Mouse (Mus musculus): Measurements from ENCODE around the gene Ccl24. TPM values are rescaled to one million over a fixed set of nuclear protein-coding genes. Genes with fewer than 3 reads are reported as not detected.

Gene Ccl24
- polyA plus RNA-seq, 1 experiment from 2014 or later, result 8.6 TPM

DNA sequence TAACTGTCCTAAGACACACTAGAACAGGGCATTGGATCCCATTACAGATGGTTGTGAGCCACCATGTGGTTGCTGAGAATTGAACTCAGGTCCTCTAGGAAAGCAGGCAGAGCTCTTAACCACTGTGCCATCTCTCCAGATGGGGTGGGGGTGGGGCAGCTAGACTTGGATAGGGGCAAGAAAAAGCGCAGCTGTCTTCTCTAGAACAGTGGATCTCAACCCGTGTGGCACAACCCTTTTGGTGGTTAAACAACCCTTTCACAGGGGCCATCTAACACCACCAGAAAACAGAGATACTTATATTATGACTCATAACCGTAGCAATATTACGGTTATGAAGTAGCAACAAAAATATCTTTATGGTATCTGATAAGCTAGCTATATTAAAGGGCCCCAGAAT lies 14.9 kb upstream of the Ccl24 start:
- WGBS, result 80% methylated on average over 4 of the region's 4 CpGs
- H3K27ac ChIP-seq (ENCODE audit: low read length), result no peak overlapping the region
- H3K9ac ChIP-seq (ENCODE audit: low read length), result no peak overlapping the region
- H3K36me3 ChIP-seq (ENCODE audit: control insufficient read depth, insufficient read depth, low read length), result no peaks in the 10 kb centered on the region
- no peak for ATAC-seq (ENCODE audit: insufficient read depth, low FRiP score)
- no peaks in the 10 kb centered on the region for H3K27me3 ChIP-seq (ENCODE audit: control insufficient read depth, insufficient read depth, low read length)
- no peaks in the 10 kb centered on the region; the same call in 1 of the 2 replicates for H3K9me3 ChIP-seq (replicated peaks; ENCODE audit: control insufficient read depth, low read length)
- H3K4me2 ChIP-seq (ENCODE audit: low read depth, low read length), result no peak overlapping the region
- no peaks in the 10 kb centered on the region for H3K4me1 ChIP-seq (ENCODE audit: control insufficient read depth, insufficient read depth, low read length)
- no peak overlapping the region for H3K4me3 ChIP-seq (replicated peaks; ENCODE audit: low read length)

- Histone ChIP-seq H3K27me3 (ENCODE audit: control insufficient read depth, insufficient read depth, low read length) (no peaks in the 10 kb centered on the region), H3K9ac (ENCODE audit: low read length) (no peak overlapping the region), H3K36me3 (ENCODE audit: control insufficient read depth, insufficient read depth, low read length) (no peaks in the 10 kb centered on the region), H3K4me1 (ENCODE audit: control insufficient read depth, insufficient read depth, low read length) (no peaks in the 10 kb centered on the region), H3K9me3 (replicated peaks; ENCODE audit: control insufficient read depth, low read length) (no peaks in the 10 kb centered on the region; the same call in 1 of the 2 replicates), H3K4me3 (replicated peaks; ENCODE audit: low read length) (no peak overlapping the region), H3K27ac (ENCODE audit: low read length) (no peak overlapping the region), H3K4me2 (ENCODE audit: low read depth, low read length) (no peak overlapping the region)
- no peak for ATAC-seq (ENCODE audit: insufficient read depth, low FRiP score)
- 83% methylated on average over 8 of the region's 8 CpGs for WGBS
Observed at GRCm38 (mm10) chr5:135585691-135586090, 12.8 kb upstream of the Ccl24 start.

DNA sequence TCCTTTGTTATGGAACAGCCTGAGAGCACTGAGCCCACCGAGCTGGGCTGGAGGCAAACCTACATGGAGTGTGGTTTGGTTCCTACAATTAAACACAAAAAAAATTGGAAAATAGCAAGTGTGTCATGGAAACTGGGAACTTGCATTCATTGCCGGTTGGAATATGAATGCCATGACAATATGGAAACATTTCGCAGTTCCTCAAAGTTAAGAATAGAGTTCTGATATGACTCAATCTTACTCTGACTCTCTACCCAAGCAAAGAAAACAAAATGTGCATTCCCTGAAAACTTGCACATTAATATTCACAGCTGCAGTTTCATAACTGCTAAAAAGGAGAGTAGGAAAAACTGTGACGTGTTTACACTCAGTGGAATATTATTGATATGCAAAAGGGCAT lies 9.5 kb upstream of the Ccl24 start:
- Histone ChIP-seq H3K9me3 (replicated peaks; ENCODE audit: control insufficient read depth, low read length) (no peaks in the 10 kb centered on the region), H3K9ac (ENCODE audit: low read length) (no peak overlapping the region), H3K36me3 (ENCODE audit: control insufficient read depth, insufficient read depth, low read length) (no peaks in the 10 kb centered on the region), H3K4me3 (replicated peaks; ENCODE audit: low read length) (no peak overlapping the region), H3K27me3 (ENCODE audit: control insufficient read depth, insufficient read depth, low read length) (no peaks in the 10 kb centered on the region), H3K27ac (ENCODE audit: low read length) (no peak overlapping the region), H3K4me1 (ENCODE audit: control insufficient read depth, insufficient read depth, low read length) (no peaks in the 10 kb centered on the region), H3K4me2 (ENCODE audit: low read depth, low read length) (no peak overlapping the region)
- 80% methylated on average over 4 of the region's 4 CpGs for WGBS
- no peak for ATAC-seq (ENCODE audit: insufficient read depth, low FRiP score)

DNA sequence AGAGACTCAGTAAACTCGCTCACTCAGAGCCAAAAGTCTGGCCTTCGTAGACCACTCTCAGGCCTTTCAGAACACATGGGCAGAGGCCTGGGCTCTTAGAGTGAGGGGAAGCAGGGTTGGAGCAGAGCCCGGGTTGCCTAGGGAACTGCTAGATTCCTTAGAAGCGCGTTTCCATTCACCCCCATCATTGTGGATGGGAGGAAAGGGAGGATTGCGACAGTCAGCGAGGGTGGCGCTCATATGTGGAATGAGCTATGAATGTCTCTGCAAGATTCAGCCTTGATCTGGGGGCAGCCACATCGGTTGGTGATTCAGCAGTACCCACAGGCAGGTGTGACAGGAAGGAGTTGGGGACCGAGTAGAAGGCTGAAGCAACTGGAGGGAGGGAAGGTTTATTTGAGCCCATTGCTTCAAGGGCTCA lies 6.5 kb upstream of the Ccl24 start:
- Histone ChIP-seq H3K27ac (ENCODE audit: low read length) (no peak overlapping the region), H3K9me3 (replicated peaks; ENCODE audit: control insufficient read depth, low read length) (no peaks in the 10 kb centered on the region), H3K36me3 (ENCODE audit: control insufficient read depth, insufficient read depth, low read length) (no peaks in the 10 kb centered on the region), H3K4me2 (ENCODE audit: low read depth, low read length) (no peak overlapping the region), H3K9ac (ENCODE audit: low read length) (no peak overlapping the region), H3K4me1 (ENCODE audit: control insufficient read depth, insufficient read depth, low read length) (no peaks in the 10 kb centered on the region), H3K4me3 (replicated peaks; ENCODE audit: low read length) (no peak overlapping the region), H3K27me3 (ENCODE audit: control insufficient read depth, insufficient read depth, low read length) (no peaks in the 10 kb centered on the region)
- 83% methylated on average over 10 of the region's 10 CpGs for WGBS
- ATAC-seq (ENCODE audit: insufficient read depth, low FRiP score), result no peak

- no peak overlapping the region for H3K4me3 ChIP-seq (replicated peaks; ENCODE audit: low read length)
- 58% methylated on average over 4 of the region's 4 CpGs for WGBS
- H3K9me3 ChIP-seq (replicated peaks; ENCODE audit: control insufficient read depth, low read length), result no peaks in the 10 kb centered on the region
- no peaks in the 10 kb centered on the region for H3K27me3 ChIP-seq (ENCODE audit: control insufficient read depth, insufficient read depth, low read length)
- H3K36me3 ChIP-seq (ENCODE audit: control insufficient read depth, insufficient read depth, low read length), result no peaks in the 10 kb centered on the region
- no peak overlapping the region for H3K4me2 ChIP-seq (ENCODE audit: low read depth, low read length)
- no peaks in the 10 kb centered on the region for H3K4me1 ChIP-seq (ENCODE audit: control insufficient read depth, insufficient read depth, low read length)
- no peak overlapping the region for H3K9ac ChIP-seq (ENCODE audit: low read length)
- no peak for ATAC-seq (ENCODE audit: insufficient read depth, low FRiP score)
- no peak overlapping the region for H3K27ac ChIP-seq (ENCODE audit: low read length)
Observed at GRCm38 (mm10) chr5:135576055-135576454, 3.2 kb upstream of the Ccl24 start.

- H3K4me1 ChIP-seq (ENCODE audit: control insufficient read depth, insufficient read depth, low read length), result no peaks in the 10 kb centered on the region
- no peak overlapping the region for H3K27ac ChIP-seq (ENCODE audit: low read length)
- no peaks in the 10 kb centered on the region for H3K36me3 ChIP-seq (ENCODE audit: control insufficient read depth, insufficient read depth, low read length)
- H3K4me2 ChIP-seq (ENCODE audit: low read depth, low read length), result no peak overlapping the region
- H3K9ac ChIP-seq (ENCODE audit: low read length), result no peak overlapping the region
- no peaks in the 10 kb centered on the region for H3K27me3 ChIP-seq (ENCODE audit: control insufficient read depth, insufficient read depth, low read length)
- H3K9me3 ChIP-seq (replicated peaks; ENCODE audit: control insufficient read depth, low read length), result no peaks in the 10 kb centered on the region
- WGBS, result 61% methylated on average over 6 of the region's 6 CpGs
- no peak overlapping the region for H3K4me3 ChIP-seq (replicated peaks; ENCODE audit: low read length)
- no peak for ATAC-seq (ENCODE audit: insufficient read depth, low FRiP score)
Observed at GRCm38 (mm10) chr5:135568698-135569097, 4.2 kb downstream of the Ccl24 start.

- H3K36me3 ChIP-seq (ENCODE audit: control insufficient read depth, insufficient read depth, low read length), result no peaks in the 10 kb centered on the region
- no peaks in the 10 kb centered on the region for H3K27me3 ChIP-seq (ENCODE audit: control insufficient read depth, insufficient read depth, low read length)
- H3K4me3 ChIP-seq (replicated peaks; ENCODE audit: low read length), result no peak overlapping the region
- no peak overlapping the region for H3K4me2 ChIP-seq (ENCODE audit: low read depth, low read length)
- ATAC-seq (ENCODE audit: insufficient read depth, low FRiP score), result no peak
- no peaks in the 10 kb centered on the region for H3K4me1 ChIP-seq (ENCODE audit: control insufficient read depth, insufficient read depth, low read length)
- 84% methylated on average over 6 of the region's 6 CpGs for WGBS
- H3K9me3 ChIP-seq (replicated peaks; ENCODE audit: control insufficient read depth, low read length), result no peaks in the 10 kb centered on the region
- no peak overlapping the region for H3K27ac ChIP-seq (ENCODE audit: low read length)
- no peak overlapping the region for H3K9ac ChIP-seq (ENCODE audit: low read length)
Observed at GRCm38 (mm10) chr5:135567556-135568265, 5.1 kb downstream of the Ccl24 start.

DNA sequence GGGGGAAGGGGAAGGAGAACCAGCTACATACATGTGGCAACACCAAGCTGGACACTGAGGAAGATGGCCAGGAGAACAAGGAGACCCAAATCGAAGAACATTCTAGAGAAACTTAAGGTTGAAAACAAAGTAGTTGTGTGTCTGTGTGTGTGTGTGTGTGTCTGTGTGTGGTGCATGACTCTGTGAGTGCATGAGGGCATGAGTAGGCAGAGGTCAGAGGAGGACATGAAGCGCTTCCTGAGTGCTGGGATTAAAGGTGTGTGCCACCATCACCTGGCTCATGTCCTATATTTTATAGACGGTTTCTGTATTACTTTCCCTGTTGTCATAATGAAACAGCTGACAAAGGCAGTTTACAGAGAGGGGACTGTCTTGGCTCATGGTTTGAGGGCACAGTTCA lies 9.4 kb downstream of the Ccl24 start, which contains the start of gene Ccl26:
Ccl26 (minus strand) TSS at position 101 of the 400 bp plus-strand sequence.
- Histone ChIP-seq H3K4me1 (ENCODE audit: control insufficient read depth, insufficient read depth, low read length) (no peaks in the 10 kb centered on the region), H3K27ac (ENCODE audit: low read length) (no peak within 1 kb of the TSS), H3K27me3 (ENCODE audit: control insufficient read depth, insufficient read depth, low read length) (no peaks in the 10 kb centered on the region), H3K9me3 (replicated peaks; ENCODE audit: control insufficient read depth, low read length) (no peaks in the 10 kb centered on the region), H3K4me3 (replicated peaks; ENCODE audit: low read length) (no peak within 1 kb of the TSS), H3K36me3 (ENCODE audit: control insufficient read depth, insufficient read depth, low read length) (no peaks in the 10 kb centered on the region), H3K9ac (ENCODE audit: low read length) (no peak within 1 kb of the TSS), H3K4me2 (ENCODE audit: low read depth, low read length) (no peak within 1 kb of the TSS)
- WGBS, result 84% methylated on average over 3 of the region's 3 CpGs
- no peak for ATAC-seq (ENCODE audit: insufficient read depth, low FRiP score)

GRCm38 (mm10) chr5:135557671-135558070 lies 15.2 kb downstream of the Ccl24 start:
- Histone ChIP-seq H3K27me3 (ENCODE audit: control insufficient read depth, insufficient read depth, low read length) (no peaks in the 10 kb centered on the region), H3K9me3 (replicated peaks; ENCODE audit: control insufficient read depth, low read length) (no peaks in the 10 kb centered on the region), H3K9ac (ENCODE audit: low read length) (no peak overlapping the region), H3K27ac (ENCODE audit: low read length) (no peak overlapping the region), H3K4me3 (replicated peaks; ENCODE audit: low read length) (no peak overlapping the region), H3K4me2 (ENCODE audit: low read depth, low read length) (no peak overlapping the region), H3K36me3 (ENCODE audit: control insufficient read depth, insufficient read depth, low read length) (no peaks in the 10 kb centered on the region), H3K4me1 (ENCODE audit: control insufficient read depth, insufficient read depth, low read length) (no peaks in the 10 kb centered on the region)
- ATAC-seq (ENCODE audit: insufficient read depth, low FRiP score), result no peak
- WGBS, result 63% methylated on average over 3 of the region's 3 CpGs
